Mouse (Mus musculus) thymus, adult 2 months (tissue): ENCODE data around the gene Slc22a20.

ENCODE experiments used
- CTCF ChIP-seq: fragments of 200-500 bp; IDR thresholded peaks from 2 replicates; pipeline ENCODE4 v1.5.1; 2012; ENCODE audit warnings: mild to moderate bottlenecking, control low read depth, low read length, moderate library complexity, borderline replicate concordance; ENCODE audit not compliant: control insufficient read depth, poor library complexity, insufficient read depth; ENCODE audit errors: extremely low read depth
- POLR2A ChIP-seq: fragments of 200-500 bp; IDR thresholded peaks from 2 replicates; pipeline ENCODE4 v1.6.1; 2012; ENCODE audit warnings: mild to moderate bottlenecking, low read length, control low read depth, moderate library complexity; ENCODE audit not compliant: control insufficient read depth, poor library complexity, insufficient read depth; ENCODE audit errors: extremely low read depth

GRCm38 (mm10) chr19:6030520-6031280 lies 44.8 kb upstream of the Slc22a20 start:
- TF ChIP-seq POLR2A (no peak), CTCF (no peak)
